Mouse (Mus musculus) stomach, embryonic 16.5 days (tissue): Measurements from ENCODE around the gene Zmynd11. TPM values are rescaled to one million over a fixed set of nuclear protein-coding genes. Genes with fewer than 3 reads are reported as not detected.

Experiments
- ATAC-seq: fragments of 200-750 bp; cut with Nextera tagmentation; 2 replicates; pipeline ENCODE4 v1.8.0; 2017; ENCODE audit warnings: moderate number of reproducible peaks, moderate TSS enrichment; ENCODE audit not compliant: insufficient read depth, low FRiP score
- H3K27ac ChIP-seq: fragments of 300-500 bp; sonication (generic); 2 replicates; pipeline ENCODE4 v1.5.1; 2014; ENCODE audit warnings: low read length
- H3K27me3 ChIP-seq: fragments of 300-500 bp; sonication (generic); 2 replicates; pipeline ENCODE4 v1.6.1; 2014; ENCODE audit warnings: low read length, control low read depth, mixed read lengths; ENCODE audit not compliant: control insufficient read depth, insufficient read depth
- H3K36me3 ChIP-seq: fragments of 300-500 bp; sonication (generic); 2 replicates; pipeline ENCODE4 v1.6.1; 2014; ENCODE audit warnings: low read length; ENCODE audit not compliant: control insufficient read depth, insufficient read depth
- H3K4me1 ChIP-seq: fragments of 300-500 bp; sonication (generic); 2 replicates; pipeline ENCODE4 v1.6.1; 2014; ENCODE audit warnings: low read length, control low read depth, mixed read lengths; ENCODE audit not compliant: control insufficient read depth, insufficient read depth
- H3K4me2 ChIP-seq: fragments of 300-500 bp; sonication (generic); 2 replicates; pipeline ENCODE4 v1.6.1; 2014; ENCODE audit warnings: low read depth, low read length, mixed read lengths
- H3K4me3 ChIP-seq: fragments of 300-500 bp; sonication (generic); replicated peaks from 2 replicates; pipeline ENCODE4 v1.5.1; 2014; ENCODE audit warnings: mild to moderate bottlenecking, low read length
- H3K9ac ChIP-seq: fragments of 300-500 bp; sonication (generic); 2 replicates; pipeline ENCODE4 v1.6.1; 2014; ENCODE audit warnings: low read length
- H3K9me3 ChIP-seq: fragments of 300-500 bp; sonication (generic); replicated peaks from 2 replicates; pipeline ENCODE4 v1.6.1; 2016; ENCODE audit warnings: low read length, control low read depth; ENCODE audit not compliant: control insufficient read depth
- WGBS: fragments of 180-500 bp; shearing (Covaris S2); extraction: QIAGEN DNeasy Blood & Tissue Kit; methylation state at CpG from one replicate; pipeline ENCODE4 v1.1.7; 2014; 5-methylcytosine and 5-hydroxymethylcytosine counted together
- polyA plus RNA-seq: library from polyadenylated mRNA; unstranded; fragments of >200 nt; fragmentation: Nextera tagmentation; extraction: Ambion mirVana; gene quantifications from 2 replicates; pipeline ENCODE4 v1.2.1, GENCODE M21; 2015

Zmynd11 gene
- polyA plus RNA-seq, 1 experiment from 2014 or later: 88.8 TPM

DNA sequence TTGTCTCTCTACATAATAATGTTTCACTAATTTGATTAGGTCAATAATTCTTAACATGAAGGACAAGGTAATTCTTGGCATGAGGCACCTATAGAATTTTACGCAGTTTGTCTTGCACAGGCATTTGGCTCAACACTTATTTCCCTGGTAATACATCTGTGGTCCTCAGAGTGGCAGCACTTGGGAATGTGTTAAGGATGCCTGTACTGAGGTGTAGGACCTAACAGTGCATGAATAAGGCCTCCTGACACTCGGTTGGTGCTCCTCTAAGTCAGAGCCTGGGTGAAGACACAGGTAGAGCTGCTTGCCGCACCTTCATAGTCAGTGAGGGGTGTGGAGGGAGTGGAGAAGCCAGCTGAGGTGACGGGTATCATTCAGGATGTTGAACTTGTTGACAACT lies 81.8 kb downstream of the Zmynd11 start:
- Histone ChIP-seq H3K27me3 (no peaks in the 10 kb centered on the region), H3K4me1 (no peaks in the 10 kb centered on the region), H3K27ac (no peak overlapping the region), H3K4me2 (no peak overlapping the region), H3K36me3 (no peaks in the 10 kb centered on the region), H3K9ac (no peak overlapping the region), H3K9me3 (no peaks in the 10 kb centered on the region), H3K4me3 (no peak overlapping the region)
- ATAC-seq: no peak
- 90% methylated on average over 4 of the region's 4 CpGs for WGBS

GRCm38 (mm10) chr13:9681492-9681891 lies 83.6 kb downstream of the Zmynd11 start:
- no peaks in the 10 kb centered on the region for H3K9me3 ChIP-seq
- no peak overlapping the region for H3K9ac ChIP-seq
- no peak overlapping the region for H3K27ac ChIP-seq
- WGBS: 91% methylated on average over 3 of the region's 3 CpGs
- H3K4me3 ChIP-seq: no peak overlapping the region
- H3K27me3 ChIP-seq: no peaks in the 10 kb centered on the region
- H3K36me3 ChIP-seq: no peaks in the 10 kb centered on the region
- H3K4me2 ChIP-seq: no peak overlapping the region
- no peaks in the 10 kb centered on the region for H3K4me1 ChIP-seq
- ATAC-seq: no peak; the same call in 1 of the 2 replicates

GRCm38 (mm10) chr13:9674126-9674525 lies 91.0 kb downstream of the Zmynd11 start:
- no peaks in the 10 kb centered on the region for H3K4me1 ChIP-seq
- H3K9ac ChIP-seq: no peak overlapping the region
- no peak overlapping the region for H3K4me3 ChIP-seq
- ATAC-seq: peak; percentile 29; the same call in 1 of the 2 replicates
- H3K36me3 ChIP-seq: no peaks in the 10 kb centered on the region
- WGBS: 96% methylated on average over 1 of the region's 1 CpGs
- no peak overlapping the region for H3K27ac ChIP-seq
- H3K4me2 ChIP-seq: no peak overlapping the region
- H3K9me3 ChIP-seq: peaks cover 4% of the 10 kb centered on the region; the same call in 1 of the 2 replicates
- no peaks in the 10 kb centered on the region for H3K27me3 ChIP-seq

GRCm38 (mm10) chr13:9669246-9669645 lies 95.9 kb downstream of the Zmynd11 start:
- H3K36me3 ChIP-seq: no peaks in the 10 kb centered on the region
- H3K4me2 ChIP-seq: no peak overlapping the region
- no peaks in the 10 kb centered on the region for H3K4me1 ChIP-seq
- no peak overlapping the region for H3K4me3 ChIP-seq
- no peaks in the 10 kb centered on the region for H3K9me3 ChIP-seq
- WGBS: 87% methylated on average over 5 of the region's 5 CpGs
- no peak overlapping the region for H3K27ac ChIP-seq
- H3K27me3 ChIP-seq: no peaks in the 10 kb centered on the region
- H3K9ac ChIP-seq: no peak overlapping the region
- ATAC-seq: no peak

DNA sequence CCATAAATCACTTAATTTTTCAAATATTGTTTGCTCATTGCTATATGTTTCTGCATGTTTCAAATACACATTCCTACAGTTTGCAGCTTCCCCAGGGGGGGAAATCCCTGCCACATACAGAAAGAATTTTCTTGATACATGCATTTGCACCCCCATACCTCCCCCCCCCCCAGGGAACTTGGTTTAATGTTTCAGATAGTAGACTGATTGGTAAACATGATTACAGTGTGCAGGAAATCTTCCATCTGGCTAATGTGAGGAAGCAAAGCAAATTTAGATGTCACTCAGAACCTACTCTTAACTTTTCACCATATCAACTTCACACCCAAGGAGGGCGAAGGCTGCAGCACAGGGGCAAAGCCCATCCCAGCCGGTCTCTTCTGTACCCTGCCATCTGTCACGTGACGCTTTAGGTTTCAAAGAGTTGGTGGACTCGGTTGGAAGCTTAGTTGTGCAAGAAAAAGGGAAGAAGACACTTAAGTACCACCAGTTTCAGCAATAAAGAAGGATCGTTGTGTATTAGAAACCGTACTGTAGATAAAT lies 97.1 kb downstream of the Zmynd11 start:
- H3K27ac ChIP-seq: no peak overlapping the region
- no peaks in the 10 kb centered on the region for H3K9me3 ChIP-seq
- H3K27me3 ChIP-seq: no peaks in the 10 kb centered on the region
- no peak overlapping the region for H3K9ac ChIP-seq
- WGBS: 74% methylated on average over 7 of the region's 7 CpGs
- no peak overlapping the region for H3K4me2 ChIP-seq
- H3K4me3 ChIP-seq: no peak overlapping the region
- no peaks in the 10 kb centered on the region for H3K36me3 ChIP-seq
- ATAC-seq: no peak
- no peaks in the 10 kb centered on the region for H3K4me1 ChIP-seq

- 86% methylated on average over 1 of the region's 1 CpGs for WGBS
- no peak for ATAC-seq
- Histone ChIP-seq H3K36me3 (peaks cover 7% of the 10 kb centered on the region; the same call in 1 of the 2 replicates), H3K9ac (no peak overlapping the region), H3K4me1 (no peaks in the 10 kb centered on the region), H3K4me2 (no peak overlapping the region), H3K9me3 (no peaks in the 10 kb centered on the region), H3K27ac (no peak overlapping the region), H3K4me3 (no peak overlapping the region), H3K27me3 (no peaks in the 10 kb centered on the region)
Measured at GRCm38 (mm10) chr13:9663593-9663992, 101.5 kb downstream of the Zmynd11 start.

DNA sequence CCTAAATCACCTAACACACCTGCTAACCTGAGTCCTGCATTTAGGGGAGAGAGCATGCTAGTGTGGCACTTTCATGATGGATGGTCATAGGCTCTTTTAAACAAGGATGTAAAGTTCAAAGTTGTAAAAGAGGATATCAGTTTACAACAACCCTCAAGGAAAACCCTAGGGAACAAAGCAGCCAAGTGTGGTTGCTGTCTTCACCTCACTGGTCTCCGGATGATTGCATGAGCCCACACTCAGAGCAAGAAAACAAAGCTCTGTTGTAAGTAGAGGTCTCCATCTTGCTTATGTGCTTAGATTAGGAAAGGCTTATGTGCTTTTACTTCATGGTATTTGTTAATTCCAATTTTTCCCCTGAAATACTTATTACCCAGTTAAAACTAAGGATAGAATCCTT lies 104.4 kb downstream of the Zmynd11 start:
- H3K4me1 ChIP-seq: no peaks in the 10 kb centered on the region
- H3K27ac ChIP-seq: no peak overlapping the region
- no peak for ATAC-seq
- H3K36me3 ChIP-seq: peaks cover 7% of the 10 kb centered on the region; the same call in 1 of the 2 replicates
- H3K9ac ChIP-seq: no peak overlapping the region
- H3K27me3 ChIP-seq: no peaks in the 10 kb centered on the region
- no peaks in the 10 kb centered on the region for H3K9me3 ChIP-seq
- WGBS: 70% methylated on average over 1 of the region's 1 CpGs
- H3K4me3 ChIP-seq: no peak overlapping the region
- no peak overlapping the region for H3K4me2 ChIP-seq

GRCm38 (mm10) chr13:9656613-9657012 lies 108.5 kb downstream of the Zmynd11 start:
- no peak overlapping the region for H3K27ac ChIP-seq
- no peaks in the 10 kb centered on the region for H3K27me3 ChIP-seq
- no peak for ATAC-seq
- H3K36me3 ChIP-seq: peaks cover 3% of the 10 kb centered on the region; the same call in 1 of the 2 replicates
- no peak overlapping the region for H3K4me2 ChIP-seq
- no peaks in the 10 kb centered on the region for H3K4me1 ChIP-seq
- no peak overlapping the region for H3K9ac ChIP-seq
- H3K9me3 ChIP-seq: no peaks in the 10 kb centered on the region
- H3K4me3 ChIP-seq: no peak overlapping the region
- 90% methylated on average over 6 of the region's 6 CpGs for WGBS

- ATAC-seq: no peak
Measured at GRCm38 (mm10) chr13:9653018-9653417, 112.1 kb downstream of the Zmynd11 start.

More at GRCm38 (mm10) chr13:9653018-9653417, 112.1 kb downstream of the Zmynd11 start:
- H3K27me3 ChIP-seq: no peaks in the 10 kb centered on the region
- no peak overlapping the region for H3K9ac ChIP-seq
- no peaks in the 10 kb centered on the region for H3K4me1 ChIP-seq
- no peaks in the 10 kb centered on the region for H3K36me3 ChIP-seq
- H3K9me3 ChIP-seq: no peaks in the 10 kb centered on the region
- no peak overlapping the region for H3K4me2 ChIP-seq
- H3K27ac ChIP-seq: no peak overlapping the region
- no peak overlapping the region for H3K4me3 ChIP-seq
- 80% methylated on average over 3 of the region's 3 CpGs for WGBS
